Mouse (Mus musculus): ENCODE measurements at regions not wholly inside any gene's neighbourhood (a gene's known extent, or its start where the extent isn't known, plus 50 kb on each side); places are given as distances from the start of the nearest gene placed in this dataset.

DNA sequence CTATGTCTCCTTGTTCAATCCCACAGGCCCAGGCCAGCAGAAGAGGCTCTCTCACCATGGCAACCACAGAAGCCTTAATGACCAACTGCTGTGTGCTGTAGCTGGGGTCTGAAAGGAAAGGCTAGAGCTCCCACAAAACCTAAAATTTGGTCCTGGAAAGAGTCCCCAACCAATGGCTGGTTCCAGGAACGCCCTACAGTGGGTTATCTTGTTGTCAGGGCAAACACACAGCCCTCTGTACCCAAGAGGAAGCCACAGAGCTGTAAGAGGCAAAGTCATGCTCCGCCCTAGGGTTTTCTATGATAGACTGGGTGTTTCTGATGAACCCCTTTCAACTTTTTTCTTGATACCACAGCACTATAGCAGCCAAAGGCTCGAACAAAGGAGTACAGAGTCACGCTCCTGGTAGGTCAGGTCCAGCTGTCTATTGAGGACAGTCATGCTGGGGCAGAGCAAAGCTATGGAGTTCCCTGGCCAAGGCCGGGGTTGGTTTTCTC, 392.0 kb downstream of the Sox9 start:
- no peak for TF ChIP-seq CTCF (conservative IDR thresholded peaks at IDR 0.05 in 1 of 2, IDR thresholded peaks at IDR 0.05 in 1 of 2; ENCODE audit: low read depth in 2 of 2, low read length in 2 of 2)
- TF ChIP-seq CHD1 (IDR thresholded peaks at IDR 0.05; ENCODE audit: low read depth, low read length) = no peak
- TF ChIP-seq ZKSCAN1 (IDR thresholded peaks at IDR 0.05; ENCODE audit: borderline replicate concordance, low read depth, low read length) = no peak
- TF ChIP-seq POLR2A (IDR thresholded peaks at IDR 0.05; ENCODE audit: low read depth, low read length) = no peak
- TF ChIP-seq JUND (conservative IDR thresholded peaks at IDR 0.05; ENCODE audit: low read depth, low read length) = no peak
